Mouse (Mus musculus): Measurements from ENCODE around the gene Grb10. TPM values are rescaled to one million over a fixed set of nuclear protein-coding genes. Genes with fewer than 3 reads are reported as not detected.

Gene Grb10
- polyA plus RNA-seq, 1 experiment = 0.01 TPM

DNA sequence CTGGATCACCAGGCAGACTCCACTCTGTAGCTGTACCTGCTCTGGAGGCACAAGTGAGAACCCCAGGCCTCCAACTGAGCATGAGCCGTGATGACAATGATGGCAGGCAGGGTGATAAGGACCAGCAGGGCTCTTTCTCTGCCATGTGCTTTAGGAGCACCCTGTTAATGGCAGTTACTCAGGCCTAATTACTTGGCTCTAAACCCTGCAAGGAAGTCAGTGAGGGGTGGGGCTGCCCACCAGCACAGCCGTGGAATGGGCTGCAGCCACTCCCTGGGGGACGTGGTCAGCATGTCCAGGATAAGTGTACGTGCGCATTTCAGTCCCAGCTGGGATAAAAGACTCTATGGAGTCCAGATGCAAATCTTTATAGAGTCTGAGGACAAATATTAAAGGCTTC lies 5.7 kb downstream of the Grb10 start:
- Histone ChIP-seq H3K79me3 (ENCODE audit: low read depth) (no peaks in the 10 kb centered on the region), H3K36me3 (ENCODE audit: control insufficient read depth, insufficient read depth) (no peaks in the 10 kb centered on the region), H3K27me3 (ENCODE audit: control insufficient read depth, insufficient read depth, insufficient read length) (no peaks in the 10 kb centered on the region), H3ac (ENCODE audit: control insufficient read depth, insufficient read length, low read depth) (no peak overlapping the region), H3K79me2 (ENCODE audit: control insufficient read depth, insufficient read depth) (no peaks in the 10 kb centered on the region), H3K4me3 (ENCODE audit: insufficient read depth, poor library complexity, severe bottlenecking) (no peak overlapping the region)
- no peak for TF ChIP-seq FOSL1 (IDR thresholded peaks at IDR 0.05; ENCODE audit: insufficient read depth, low read length, poor library complexity, severe bottlenecking)

DNA sequence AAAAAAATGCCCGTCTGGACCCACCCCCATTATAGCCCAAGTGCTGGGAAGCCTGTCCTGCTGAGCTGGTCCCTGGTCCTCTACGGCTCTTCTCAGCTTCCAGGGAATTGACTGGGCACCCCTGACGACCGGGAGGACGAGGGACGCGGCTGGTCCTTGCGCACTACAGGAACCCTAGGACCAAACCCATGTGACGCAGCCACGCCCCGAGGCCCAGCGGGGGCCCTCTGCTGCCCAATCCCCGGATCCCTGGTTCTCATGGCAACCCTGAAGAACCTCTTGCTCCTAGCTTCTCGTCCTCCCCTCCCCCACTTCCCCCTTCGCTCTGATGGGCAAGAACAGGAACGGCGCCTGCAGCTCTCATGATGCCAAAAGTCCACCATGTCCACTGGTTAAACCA lies 11.8 kb downstream of the Grb10 start:
- no peaks in the 10 kb centered on the region for H3K36me3 ChIP-seq (ENCODE audit: control insufficient read depth, insufficient read depth)
- no peak for TF ChIP-seq MAX (IDR thresholded peaks at IDR 0.05)
- no peak for TF ChIP-seq USF1 (IDR thresholded peaks at IDR 0.05; ENCODE audit: low read depth)
- TF ChIP-seq FOSL1 (IDR thresholded peaks at IDR 0.05; ENCODE audit: insufficient read depth, low read length, poor library complexity, severe bottlenecking) = no peak
- no peak for TF ChIP-seq CTCF (IDR thresholded peaks at IDR 0.05; ENCODE audit: control insufficient read depth, insufficient read depth, insufficient read length)
- no peak for TF ChIP-seq MYOD1 (IDR thresholded peaks at IDR 0.05; ENCODE audit: control insufficient read depth, insufficient read length, low read depth)
- no peak for TF ChIP-seq MYOG (IDR thresholded peaks at IDR 0.05; ENCODE audit: control insufficient read depth, extremely low read depth, insufficient read length)
- no peak for TF ChIP-seq CEBPB (IDR thresholded peaks at IDR 0.05; ENCODE audit: low read depth)
- H3K79me3 ChIP-seq (ENCODE audit: low read depth) = no peaks in the 10 kb centered on the region
- H3K27me3 ChIP-seq (ENCODE audit: control insufficient read depth, insufficient read depth, insufficient read length) = no peaks in the 10 kb centered on the region
- no peaks in the 10 kb centered on the region for H3K79me2 ChIP-seq (ENCODE audit: control insufficient read depth, insufficient read depth)
- no peak overlapping the region for H3ac ChIP-seq (ENCODE audit: control insufficient read depth, insufficient read length, low read depth)
- H3K4me3 ChIP-seq (ENCODE audit: insufficient read depth, poor library complexity, severe bottlenecking) = no peak overlapping the region

DNA sequence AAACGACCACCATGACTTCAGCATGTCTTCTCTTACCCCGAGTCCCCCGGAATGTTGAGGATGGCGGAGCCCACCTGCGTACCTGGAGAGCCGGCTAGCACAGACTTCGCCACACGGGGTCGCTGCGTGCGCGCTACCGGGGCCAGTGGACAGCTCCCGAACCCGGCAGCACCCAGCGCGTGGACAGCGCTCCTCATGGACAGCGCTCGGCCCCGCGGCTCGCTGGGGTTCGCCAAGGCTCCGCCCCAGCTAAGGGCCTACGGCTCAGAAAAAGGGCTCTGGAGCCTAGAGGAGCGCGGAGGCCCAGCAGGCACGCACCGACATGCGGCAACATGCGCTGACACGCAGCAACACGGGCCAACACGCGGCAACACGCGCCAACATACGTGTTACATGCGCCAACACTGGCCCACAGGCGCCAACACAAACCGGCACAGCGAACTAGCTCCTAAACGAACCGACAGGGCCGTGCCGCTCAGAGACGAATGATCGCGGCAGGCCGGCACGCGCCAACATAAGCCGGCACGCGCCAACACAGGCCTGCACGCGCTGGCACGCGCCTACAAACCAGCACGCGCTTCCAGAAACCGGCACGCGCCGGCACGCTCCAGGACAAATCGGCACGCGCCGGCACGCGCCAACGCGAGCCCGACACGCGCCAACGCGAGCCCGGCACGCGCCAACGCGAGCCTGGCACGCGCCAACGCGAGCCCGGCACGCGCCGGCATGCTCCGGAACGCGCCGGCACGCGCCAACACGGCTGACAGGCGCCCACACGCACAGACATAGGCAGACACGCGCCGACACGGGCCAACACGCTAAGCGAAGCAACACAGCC lies 12.5 kb downstream of the Grb10 start:
- H3K4me3 ChIP-seq (ENCODE audit: insufficient read depth, poor library complexity, severe bottlenecking) = no peak overlapping the region
- H3ac ChIP-seq (ENCODE audit: control insufficient read depth, insufficient read length, low read depth) = no peak overlapping the region
- H3K36me3 ChIP-seq (ENCODE audit: control insufficient read depth, insufficient read depth) = no peaks in the 10 kb centered on the region
- no peaks in the 10 kb centered on the region for H3K79me3 ChIP-seq (ENCODE audit: low read depth)
- H3K79me2 ChIP-seq (ENCODE audit: control insufficient read depth, insufficient read depth) = no peaks in the 10 kb centered on the region
- H3K27me3 ChIP-seq (ENCODE audit: control insufficient read depth, insufficient read depth, insufficient read length) = no peaks in the 10 kb centered on the region
- TF ChIP-seq USF1 (IDR thresholded peaks at IDR 0.05; ENCODE audit: low read depth) (no peak), MYOG (IDR thresholded peaks at IDR 0.05; ENCODE audit: control insufficient read depth, extremely low read depth, insufficient read length) (no peak), CTCF (IDR thresholded peaks at IDR 0.05; ENCODE audit: control insufficient read depth, insufficient read depth, insufficient read length) (no peak), FOSL1 (IDR thresholded peaks at IDR 0.05; ENCODE audit: insufficient read depth, low read length, poor library complexity, severe bottlenecking) (no peak), MYOD1 (IDR thresholded peaks at IDR 0.05; ENCODE audit: control insufficient read depth, insufficient read length, low read depth) (no peak), MAX (IDR thresholded peaks at IDR 0.05) (no peak), CEBPB (IDR thresholded peaks at IDR 0.05; ENCODE audit: low read depth) (no peak)

DNA sequence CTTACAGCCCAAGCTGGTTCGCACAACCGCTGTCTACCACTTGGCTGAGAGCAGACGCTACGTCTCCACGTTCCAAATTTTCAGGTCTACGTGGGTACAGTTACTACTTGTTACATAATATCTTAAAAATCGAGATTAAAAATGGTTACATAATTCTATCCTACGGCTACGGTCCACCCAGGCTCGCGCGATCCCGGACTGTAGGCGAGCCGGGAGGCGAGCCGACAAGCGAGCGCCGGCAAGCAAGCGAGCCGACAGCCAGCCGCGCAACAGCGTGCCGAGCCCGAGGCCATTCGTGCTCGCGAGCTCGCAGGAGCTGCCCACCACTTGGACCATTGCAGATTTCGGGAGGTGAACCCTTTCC lies 13.1 kb downstream of the Grb10 start:
- no peaks in the 10 kb centered on the region for H3K36me3 ChIP-seq (ENCODE audit: control insufficient read depth, insufficient read depth)
- no peaks in the 10 kb centered on the region for H3K79me2 ChIP-seq (ENCODE audit: control insufficient read depth, insufficient read depth)
- no peak overlapping the region for H3ac ChIP-seq (ENCODE audit: control insufficient read depth, insufficient read length, low read depth)
- TF ChIP-seq MYOD1 (IDR thresholded peaks at IDR 0.05; ENCODE audit: control insufficient read depth, insufficient read length, low read depth) = no peak
- no peaks in the 10 kb centered on the region for H3K27me3 ChIP-seq (ENCODE audit: control insufficient read depth, insufficient read depth, insufficient read length)
- H3K4me3 ChIP-seq (ENCODE audit: insufficient read depth, poor library complexity, severe bottlenecking) = no peak overlapping the region
- no peaks in the 10 kb centered on the region for H3K79me3 ChIP-seq (ENCODE audit: low read depth)

DNA sequence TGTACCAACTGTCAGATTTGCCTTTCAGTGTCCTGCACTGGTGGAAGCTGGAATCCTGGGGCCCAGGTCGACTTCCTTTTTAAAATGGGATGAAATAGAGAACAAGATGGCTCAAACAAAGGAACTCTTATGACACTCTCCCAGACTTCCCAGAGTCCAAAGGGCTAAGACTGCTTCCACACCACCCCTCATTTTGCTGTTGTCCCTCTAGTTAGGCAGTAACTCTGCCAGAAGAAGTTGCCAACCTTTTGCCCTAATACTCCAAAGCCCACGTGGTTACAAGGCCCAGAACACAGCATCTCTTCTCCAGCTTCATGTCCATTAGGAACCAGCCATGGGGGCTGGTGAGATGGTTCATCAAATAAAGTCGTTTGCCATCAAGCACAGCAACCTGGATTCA lies 15.4 kb downstream of the Grb10 start:
- Histone ChIP-seq H3K79me3 (ENCODE audit: low read depth) (no peaks in the 10 kb centered on the region), H3K79me2 (ENCODE audit: control insufficient read depth, insufficient read depth) (no peaks in the 10 kb centered on the region), H3K27me3 (ENCODE audit: control insufficient read depth, insufficient read depth, insufficient read length) (peaks cover 4% of the 10 kb centered on the region), H3K4me3 (ENCODE audit: insufficient read depth, poor library complexity, severe bottlenecking) (no peak overlapping the region), H3K36me3 (ENCODE audit: control insufficient read depth, insufficient read depth) (no peaks in the 10 kb centered on the region), H3ac (ENCODE audit: control insufficient read depth, insufficient read length, low read depth) (no peak overlapping the region)
- no peak for TF ChIP-seq MAX (IDR thresholded peaks at IDR 0.05)
- no peak for TF ChIP-seq CEBPB (IDR thresholded peaks at IDR 0.05; ENCODE audit: low read depth)
- no peak for TF ChIP-seq CTCF (IDR thresholded peaks at IDR 0.05; ENCODE audit: control insufficient read depth, insufficient read depth, insufficient read length)
- no peak for TF ChIP-seq FOSL1 (IDR thresholded peaks at IDR 0.05; ENCODE audit: insufficient read depth, low read length, poor library complexity, severe bottlenecking)
- no peak for TF ChIP-seq MYOD1 (IDR thresholded peaks at IDR 0.05; ENCODE audit: control insufficient read depth, insufficient read length, low read depth)
- no peak for TF ChIP-seq MYOG (IDR thresholded peaks at IDR 0.05; ENCODE audit: control insufficient read depth, extremely low read depth, insufficient read length)
- TF ChIP-seq USF1 (IDR thresholded peaks at IDR 0.05; ENCODE audit: low read depth) = no peak

DNA sequence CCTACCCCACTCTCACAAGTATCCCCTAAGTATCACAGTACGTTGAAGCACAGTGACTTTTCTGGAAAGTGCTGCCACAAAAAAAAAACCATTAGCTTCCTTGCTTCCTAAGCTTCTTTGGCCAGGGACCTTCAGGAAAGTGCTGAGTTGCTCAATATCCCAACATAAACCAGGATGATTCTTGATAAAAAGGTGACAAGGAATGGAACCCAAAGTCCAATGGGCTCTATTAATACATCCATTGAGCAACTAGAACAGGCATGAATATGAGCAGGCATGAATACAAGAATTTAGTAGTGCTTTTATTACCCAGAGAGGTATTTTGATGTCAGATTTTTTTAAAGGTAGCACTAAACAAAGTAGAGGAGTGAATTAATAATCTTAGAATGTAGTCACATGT lies 18.8 kb downstream of the Grb10 start:
- Histone ChIP-seq H3K36me3 (ENCODE audit: control insufficient read depth, insufficient read depth) (no peaks in the 10 kb centered on the region), H3K4me3 (ENCODE audit: insufficient read depth, poor library complexity, severe bottlenecking) (no peak overlapping the region), H3K79me2 (ENCODE audit: control insufficient read depth, insufficient read depth) (no peaks in the 10 kb centered on the region), H3ac (ENCODE audit: control insufficient read depth, insufficient read length, low read depth) (no peak overlapping the region), H3K27me3 (ENCODE audit: control insufficient read depth, insufficient read depth, insufficient read length) (peaks cover 4% of the 10 kb centered on the region), H3K79me3 (ENCODE audit: low read depth) (no peaks in the 10 kb centered on the region)
- no peak for TF ChIP-seq CTCF (IDR thresholded peaks at IDR 0.05; ENCODE audit: control insufficient read depth, insufficient read depth, insufficient read length)
- TF ChIP-seq CEBPB (IDR thresholded peaks at IDR 0.05; ENCODE audit: low read depth) = no peak
- TF ChIP-seq USF1 (IDR thresholded peaks at IDR 0.05; ENCODE audit: low read depth) = no peak
- no peak for TF ChIP-seq FOSL1 (IDR thresholded peaks at IDR 0.05; ENCODE audit: insufficient read depth, low read length, poor library complexity, severe bottlenecking)
- no peak for TF ChIP-seq MYOD1 (IDR thresholded peaks at IDR 0.05; ENCODE audit: control insufficient read depth, insufficient read length, low read depth)
- TF ChIP-seq MAX (IDR thresholded peaks at IDR 0.05) = no peak
- no peak for TF ChIP-seq MYOG (IDR thresholded peaks at IDR 0.05; ENCODE audit: control insufficient read depth, extremely low read depth, insufficient read length)

All from C2C12 (cell line).